Mouse (Mus musculus): Measurements from ENCODE around the gene Ddost. TPM values are rescaled to one million over a fixed set of nuclear protein-coding genes. Genes with fewer than 3 reads are reported as not detected.
"Not testable (repeated sequence)": the region's sequence is repeated elsewhere in the genome, so short reads cannot be mapped to it uniquely, and the experiment has no call there.

Ddost gene
- total and polyA plus RNA-seq, 3 experiments: 63.3 to 159 (median 93.2) TPM

DNA sequence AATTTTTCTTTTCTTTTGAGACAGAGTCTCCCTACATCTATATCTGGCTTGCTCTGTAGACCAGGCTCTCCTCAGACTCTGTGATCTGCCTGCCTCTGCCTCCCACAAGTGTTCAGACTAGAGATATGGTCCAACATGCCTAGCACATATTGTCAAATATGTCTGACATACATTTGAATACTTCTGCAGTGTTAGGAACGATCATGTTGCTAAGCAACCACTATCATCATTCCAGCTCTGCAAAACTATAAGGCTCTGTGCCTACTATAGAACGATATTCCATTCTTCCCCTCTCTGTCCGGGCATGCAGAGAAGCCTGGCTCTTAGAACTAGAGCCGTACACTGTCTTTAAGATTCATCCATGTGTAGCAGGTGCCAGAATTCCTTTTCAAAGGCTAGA is 18.2 kb downstream of the Ddost start:
- Histone ChIP-seq H3K36me3 (replicated peaks) (peaks cover 19% of the 10 kb centered on the region), H3K9me3 (replicated peaks) (no peaks in the 10 kb centered on the region), H3K4me3 (ENCODE audit: low read depth, low read length) (no peak overlapping the region), H3K4me1 (ENCODE audit: insufficient read depth, low read depth, low read length) (peaks cover 26% of the 10 kb centered on the region), H3K27me3 (ENCODE audit: insufficient read depth, low read length) (peaks cover 4% of the 10 kb centered on the region)
- TF ChIP-seq TAL1 (conservative IDR thresholded peaks at IDR 0.05; ENCODE audit: low read depth, low read length) (no peak), GATA1 (IDR thresholded peaks at IDR 0.05; ENCODE audit: borderline replicate concordance, low read length) (no peak), GATA2 (IDR thresholded peaks at IDR 0.05; ENCODE audit: borderline replicate concordance, low read depth, low read length) (no peak), POLR2AphosphoS5 (IDR thresholded peaks at IDR 0.05; ENCODE audit: insufficient replicate concordance, low read depth, low read length) (no peak), CTCF (IDR thresholded peaks at IDR 0.05; ENCODE audit: low read depth, low read length) (no peak)
- no peak for ATAC-seq (ENCODE audit: extremely low read depth, insufficient number of reproducible peaks, low FRiP score, poor library complexity, severe bottlenecking)
- no peak for DNase-seq (ENCODE audit: low spot score)

DNA sequence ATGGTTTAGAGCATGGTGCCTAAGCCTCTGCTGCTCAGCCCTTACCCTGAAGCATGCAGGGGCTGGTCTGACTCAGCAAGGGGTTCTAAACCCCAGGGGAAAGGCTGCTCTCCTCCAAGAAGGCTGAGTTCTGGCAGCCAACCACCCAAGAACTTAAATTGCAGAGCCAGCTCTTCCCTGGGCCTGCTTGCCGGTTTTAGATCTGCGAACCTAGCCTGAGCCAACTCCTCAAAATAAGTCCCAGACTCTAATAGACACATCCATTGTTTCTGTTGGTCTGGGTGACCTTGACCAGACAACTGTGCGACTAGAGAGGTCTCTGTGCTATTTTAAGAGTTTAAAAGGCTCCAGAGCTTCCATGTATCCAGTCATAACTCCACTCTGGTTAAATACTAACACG is 19.2 kb downstream of the Ddost start:
- no peak for TF ChIP-seq CTCF (IDR thresholded peaks at IDR 0.05; ENCODE audit: low read depth, low read length)
- no peak for TF ChIP-seq POLR2AphosphoS5 (IDR thresholded peaks at IDR 0.05; ENCODE audit: insufficient replicate concordance, low read depth, low read length)
- no peak for TF ChIP-seq GATA1 (IDR thresholded peaks at IDR 0.05; ENCODE audit: borderline replicate concordance, low read length)
- no peak for TF ChIP-seq TAL1 (conservative IDR thresholded peaks at IDR 0.05; ENCODE audit: low read depth, low read length)
- TF ChIP-seq GATA2 (IDR thresholded peaks at IDR 0.05; ENCODE audit: borderline replicate concordance, low read depth, low read length): no peak
- Histone ChIP-seq H3K9me3 (replicated peaks) (peaks cover 2% of the 10 kb centered on the region; the same call in 1 of the 2 replicates), H3K36me3 (replicated peaks) (peaks cover 12% of the 10 kb centered on the region), H3K4me1 (ENCODE audit: insufficient read depth, low read depth, low read length) (peaks cover 24% of the 10 kb centered on the region), H3K27me3 (ENCODE audit: insufficient read depth, low read length) (peaks cover 5% of the 10 kb centered on the region), H3K4me3 (ENCODE audit: low read depth, low read length) (no peak overlapping the region)
- DNase-seq (ENCODE audit: low spot score) (no peak), ATAC-seq (ENCODE audit: extremely low read depth, insufficient number of reproducible peaks, low FRiP score, poor library complexity, severe bottlenecking) (no peak)

GRCm38 (mm10) chr4:138324451-138324850 is 19.9 kb downstream of the Ddost start:
- peaks cover 17% of the 10 kb centered on the region for H3K4me1 ChIP-seq (ENCODE audit: insufficient read depth, low read depth, low read length)
- no peak for TF ChIP-seq POLR2AphosphoS5 (IDR thresholded peaks at IDR 0.05; ENCODE audit: insufficient replicate concordance, low read depth, low read length)
- TF ChIP-seq TAL1 (conservative IDR thresholded peaks at IDR 0.05; ENCODE audit: low read depth, low read length): no peak
- TF ChIP-seq CTCF (IDR thresholded peaks at IDR 0.05; ENCODE audit: low read depth, low read length): no peak
- peaks cover 5% of the 10 kb centered on the region for H3K27me3 ChIP-seq (ENCODE audit: insufficient read depth, low read length)
- H3K4me3 ChIP-seq (ENCODE audit: low read depth, low read length): no peak overlapping the region
- DNase-seq (ENCODE audit: low spot score) (no peak), ATAC-seq (ENCODE audit: extremely low read depth, insufficient number of reproducible peaks, low FRiP score, poor library complexity, severe bottlenecking) (no peak)
- H3K36me3 ChIP-seq (replicated peaks): peaks cover 7% of the 10 kb centered on the region
- peaks cover 2% of the 10 kb centered on the region; the same call in 1 of the 2 replicates for H3K9me3 ChIP-seq (replicated peaks)

- H3K36me3 ChIP-seq (replicated peaks): no peaks in the 10 kb centered on the region
- peak overlapping the region; percentile 83 for H3K4me3 ChIP-seq (ENCODE audit: low read depth, low read length)
- no peak for TF ChIP-seq CTCF (IDR thresholded peaks at IDR 0.05; ENCODE audit: low read depth, low read length)
- no peak for TF ChIP-seq TAL1 (conservative IDR thresholded peaks at IDR 0.05; ENCODE audit: low read depth, low read length)
- TF ChIP-seq POLR2AphosphoS5 (IDR thresholded peaks at IDR 0.05; ENCODE audit: insufficient replicate concordance, low read depth, low read length): no peak
- TF ChIP-seq GATA2 (IDR thresholded peaks at IDR 0.05; ENCODE audit: borderline replicate concordance, low read depth, low read length): no peak
- TF ChIP-seq GATA1 (IDR thresholded peaks at IDR 0.05; ENCODE audit: borderline replicate concordance, low read length): no peak
- peaks cover 5% of the 10 kb centered on the region for H3K27me3 ChIP-seq (ENCODE audit: insufficient read depth, low read length)
- H3K4me1 ChIP-seq (ENCODE audit: insufficient read depth, low read depth, low read length): peaks cover 15% of the 10 kb centered on the region
- DNase-seq (ENCODE audit: low spot score) (peak; percentile 94), ATAC-seq (ENCODE audit: extremely low read depth, insufficient number of reproducible peaks, low FRiP score, poor library complexity, severe bottlenecking) (peak; percentile 98)
- peaks cover 2% of the 10 kb centered on the region; the same call in 1 of the 2 replicates for H3K9me3 ChIP-seq (replicated peaks)
Observed at GRCm38 (mm10) chr4:138325466-138326076, 21.0 kb downstream of the Ddost start.

GRCm38 (mm10) chr4:138326077-138326695 is 21.7 kb downstream of the Ddost start, which contains the start of gene Pink1:
Pink1 (minus strand) TSS chr4:138326307.
- DNase-seq (ENCODE audit: low spot score) (peak; percentile 88), ATAC-seq (ENCODE audit: extremely low read depth, insufficient number of reproducible peaks, low FRiP score, poor library complexity, severe bottlenecking) (peak; percentile 47; the same call in 1 of the 2 replicates)
- Histone ChIP-seq H3K9me3 (replicated peaks) (peaks cover 2% of the 10 kb centered on the region; the same call in 1 of the 2 replicates), H3K4me1 (ENCODE audit: insufficient read depth, low read depth, low read length) (peaks cover 10% of the 10 kb centered on the region), H3K27me3 (ENCODE audit: insufficient read depth, low read length) (peaks cover 9% of the 10 kb centered on the region), H3K36me3 (replicated peaks) (no peaks in the 10 kb centered on the region), H3K4me3 (ENCODE audit: low read depth, low read length) (peak within 1 kb of the TSS; percentile 83)
- TF ChIP-seq GATA1 (IDR thresholded peaks at IDR 0.05; ENCODE audit: borderline replicate concordance, low read length) (no peak), CTCF (IDR thresholded peaks at IDR 0.05; ENCODE audit: low read depth, low read length) (peak; percentile 90)

GRCm38 (mm10) chr4:138327155-138327554 is 22.6 kb downstream of the Ddost start:
- DNase-seq (ENCODE audit: low spot score); H3K9me3 ChIP-seq (replicated peaks); H3K36me3 ChIP-seq (replicated peaks); ATAC-seq (ENCODE audit: extremely low read depth, insufficient number of reproducible peaks, low FRiP score, poor library complexity, severe bottlenecking); H3K4me3 ChIP-seq (ENCODE audit: low read depth, low read length): not testable (repeated sequence)
- Histone ChIP-seq H3K4me1 (ENCODE audit: insufficient read depth, low read depth, low read length) (peaks cover 10% of the 10 kb centered on the region), H3K27me3 (ENCODE audit: insufficient read depth, low read length) (peaks cover 13% of the 10 kb centered on the region)
